Mouse (Mus musculus) T-helper 2 cell (primary cell): ENCODE data around the gene Tbck.

Experiments used
- in situ Hi-C: fragments of 300-600 bp; cut with MboI, MseI; formaldehyde crosslinking; loops from one replicate; pipeline ENCODE4 v1.15.1; 2025; ENCODE audit warnings: high pct_unique_total_duplicates

Gene Tbck

GRCm38 (mm10) chr3:132683447-132684230 lies at the start of gene Tbck:
Tbck (plus strand) TSS chr3:132684144.
- in situ Hi-C loops = loop anchor here (5.0 kb wide), 1 partner anchor 404 kb away; no protein-coding TSS in a partner anchor

- in situ Hi-C loops = no loop called here
Measured at GRCm38 (mm10) chr3:132637080-132637479, 46.9 kb upstream of the Tbck start.

DNA sequence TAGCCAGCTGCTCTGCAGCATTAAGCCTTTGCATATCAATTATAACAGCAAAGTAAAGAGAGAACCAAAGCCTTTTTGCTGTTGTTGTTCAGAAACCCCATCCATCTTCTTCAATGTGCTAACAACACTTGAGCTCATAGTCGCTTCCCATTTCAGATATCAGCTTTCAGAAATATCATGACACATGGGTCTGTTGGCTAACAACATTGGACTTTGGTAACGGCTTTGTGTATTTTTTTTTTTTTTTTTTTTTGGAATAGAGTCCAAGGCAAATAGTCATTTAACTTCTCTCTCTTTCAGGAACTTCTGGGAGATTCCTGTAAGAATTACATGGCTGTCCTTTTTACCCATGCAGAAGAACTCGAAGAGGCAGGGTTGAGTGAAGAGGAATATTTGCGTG lies 39.9 kb upstream of the Tbck start:
- in situ Hi-C loops = no loop called here

DNA sequence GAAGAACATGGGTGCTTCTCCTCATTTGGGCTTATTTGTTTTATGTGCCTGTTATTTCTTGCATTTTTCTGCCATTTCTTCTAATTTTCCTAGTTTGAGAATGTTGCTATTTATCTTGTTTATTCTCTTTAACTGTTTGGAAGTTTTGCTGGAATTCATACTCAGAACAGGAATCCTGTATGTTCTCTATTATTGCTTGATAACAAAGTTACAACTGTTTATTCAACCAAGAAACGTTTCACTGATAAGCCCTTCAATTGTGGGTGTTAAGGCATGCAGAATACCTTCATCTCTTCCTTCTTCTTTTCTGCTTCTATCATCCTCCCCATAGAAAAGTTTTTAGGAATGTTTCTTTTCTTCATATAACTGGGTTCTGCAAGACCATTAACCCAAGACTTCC lies 37.1 kb upstream of the Tbck start:
- in situ Hi-C loops = no loop called here

- in situ Hi-C loops = no loop called here
Measured at GRCm38 (mm10) chr3:132649368-132649767, 34.6 kb upstream of the Tbck start.

DNA sequence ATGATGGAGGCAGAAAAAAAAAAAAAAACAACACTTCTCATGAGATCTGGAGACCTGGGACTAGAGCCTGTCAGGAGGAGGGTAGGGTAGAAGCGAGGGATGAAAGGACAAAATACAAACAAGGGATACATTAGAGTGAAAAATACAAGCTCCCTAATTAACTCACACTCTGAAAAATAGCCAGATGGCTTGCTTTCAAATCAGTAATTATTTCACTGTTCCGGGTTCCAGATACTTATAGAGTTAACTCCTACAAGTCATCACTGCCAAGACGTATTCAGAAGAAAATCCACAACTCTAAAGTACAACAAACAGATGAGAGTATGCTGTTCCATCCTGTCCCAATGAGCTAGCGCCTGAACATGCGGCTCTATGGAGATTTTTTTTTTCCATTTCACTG lies 33.8 kb upstream of the Tbck start:
- in situ Hi-C loops = no loop called here

DNA sequence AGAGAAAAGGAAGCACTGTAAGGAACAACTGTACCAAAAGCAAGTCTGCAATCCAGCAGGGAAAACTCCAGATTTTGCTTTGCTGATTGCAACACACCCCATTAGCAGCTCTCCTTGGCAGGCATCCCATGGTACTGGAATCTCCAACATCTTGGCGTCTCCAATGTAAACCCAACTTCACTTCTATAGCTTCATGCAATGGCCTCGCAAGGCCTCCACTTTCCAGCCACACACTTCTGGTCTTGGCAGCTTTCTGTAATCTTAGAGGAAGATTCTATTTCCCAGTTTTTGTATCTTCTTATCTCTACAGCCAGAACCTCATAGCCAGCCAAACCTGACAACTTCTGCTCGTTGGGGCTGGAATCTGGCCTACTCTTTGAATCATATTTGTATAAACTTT lies 32.2 kb upstream of the Tbck start:
- in situ Hi-C loops = no loop called here

GRCm38 (mm10) chr3:132653959-132654358 lies 30.0 kb upstream of the Tbck start:
- in situ Hi-C loops = no loop called here

- in situ Hi-C loops = no loop called here
Measured at GRCm38 (mm10) chr3:132655955-132656354, 28.0 kb upstream of the Tbck start.

DNA sequence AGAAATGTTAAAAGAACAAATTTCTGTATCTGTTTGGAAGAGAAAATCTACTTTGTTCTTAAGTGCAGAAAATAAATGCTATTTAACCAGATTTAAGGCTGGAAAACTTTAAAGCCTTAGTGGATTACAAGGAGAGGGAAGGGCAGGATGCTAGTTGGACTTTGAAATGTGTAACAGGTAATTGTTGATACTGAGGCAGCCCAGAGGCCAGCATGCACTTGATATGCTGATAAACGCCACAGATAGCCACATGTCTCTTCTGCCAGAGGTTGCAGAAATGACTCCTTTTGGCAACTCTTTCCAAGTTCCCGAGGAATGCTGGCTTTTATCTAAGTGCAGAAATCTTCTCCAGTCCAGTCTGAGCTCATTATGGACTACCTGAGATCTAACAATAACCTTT lies 6.5 kb upstream of the Tbck start:
- in situ Hi-C loops = no loop called here

DNA sequence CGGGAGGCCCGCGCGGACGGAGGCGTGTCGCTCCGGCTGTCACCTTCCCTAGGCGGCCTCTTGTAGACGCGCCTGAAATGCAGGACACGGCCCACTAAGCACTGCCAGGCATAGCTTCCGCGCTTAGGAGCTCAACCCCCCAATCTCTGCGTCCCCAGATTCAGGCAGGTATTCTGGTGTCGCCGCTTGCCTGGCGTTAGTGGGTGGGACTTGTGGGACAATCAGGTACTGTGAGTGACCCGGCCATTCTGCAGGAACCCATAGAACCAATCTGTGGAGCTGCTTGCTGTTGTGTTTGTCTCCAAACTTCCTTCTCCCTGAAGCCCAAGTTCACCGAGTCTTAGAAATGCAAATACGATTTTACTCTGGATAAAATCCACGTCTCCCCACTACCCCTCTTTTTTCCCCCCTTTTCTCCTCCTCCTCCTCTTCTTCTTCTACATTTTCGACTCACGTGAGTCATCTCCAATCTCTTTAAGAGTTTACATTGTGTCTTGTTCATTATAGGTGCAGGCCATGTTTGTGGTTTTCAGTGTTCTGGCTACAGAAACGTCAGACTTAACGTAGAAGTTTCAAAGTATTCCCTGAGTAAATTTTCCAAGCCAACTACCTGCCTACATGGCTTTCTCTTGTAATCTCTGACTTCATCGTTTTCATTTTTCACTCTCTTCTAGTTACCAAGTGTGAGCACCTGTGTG lies 436 bp downstream of the Tbck start, which contains the start of gene Aimp1:
TSS of gene Aimp1 (minus strand) at position 140 of the 698 bp plus-strand sequence.
- in situ Hi-C loops = loop anchor here (5.0 kb wide), 1 partner anchor 403 kb away; no protein-coding TSS in a partner anchor

- in situ Hi-C loops = no loop called here
Measured at GRCm38 (mm10) chr3:132701368-132701767, 17.4 kb downstream of the Tbck start.

GRCm38 (mm10) chr3:132704216-132704615 lies 20.3 kb downstream of the Tbck start:
- in situ Hi-C loops = no loop called here

DNA sequence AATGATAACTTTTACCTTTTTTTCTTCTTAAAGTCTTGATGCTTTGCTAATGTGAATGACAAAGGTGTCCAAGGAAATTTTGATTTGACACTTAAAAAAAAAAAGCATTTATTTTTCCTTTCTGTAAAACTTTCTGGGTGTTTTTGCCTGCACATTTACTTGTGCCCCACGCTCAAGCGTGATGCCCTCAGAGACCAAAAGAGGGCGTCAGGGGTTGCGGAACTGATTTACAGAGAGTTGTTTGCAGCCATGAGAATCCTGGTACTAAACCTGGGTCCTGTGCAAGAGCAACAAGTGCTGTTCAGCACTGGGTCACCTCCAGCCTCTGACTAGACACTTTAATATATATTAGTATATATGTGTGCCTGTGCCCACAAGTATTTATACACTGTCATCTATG lies 23.0 kb downstream of the Tbck start:
- in situ Hi-C loops = no loop called here

DNA sequence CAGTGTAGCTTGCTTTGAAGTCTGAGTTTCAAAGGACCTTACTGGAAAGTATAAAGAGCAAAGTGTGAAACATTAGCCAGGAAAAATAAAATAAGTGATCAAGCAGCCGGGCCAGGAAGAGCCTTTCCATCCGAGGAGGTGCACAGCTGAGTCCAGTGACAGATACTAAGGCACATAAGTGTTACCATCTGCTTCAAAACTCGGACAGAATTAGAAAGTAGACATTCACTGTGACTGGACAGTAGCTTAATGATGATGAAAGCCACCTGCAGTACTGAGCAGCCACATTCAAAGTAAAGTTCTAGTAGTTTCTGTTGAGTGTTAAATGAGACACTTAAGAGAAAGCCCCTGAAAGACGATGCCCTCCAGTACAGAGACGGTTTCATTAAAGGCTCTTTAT lies 30.0 kb downstream of the Tbck start:
- in situ Hi-C loops = no loop called here

GRCm38 (mm10) chr3:132717316-132717715 lies 33.4 kb downstream of the Tbck start:
- in situ Hi-C loops = loop anchor here (5.0 kb wide), 1 partner anchor 40 kb away; no protein-coding TSS in a partner anchor

DNA sequence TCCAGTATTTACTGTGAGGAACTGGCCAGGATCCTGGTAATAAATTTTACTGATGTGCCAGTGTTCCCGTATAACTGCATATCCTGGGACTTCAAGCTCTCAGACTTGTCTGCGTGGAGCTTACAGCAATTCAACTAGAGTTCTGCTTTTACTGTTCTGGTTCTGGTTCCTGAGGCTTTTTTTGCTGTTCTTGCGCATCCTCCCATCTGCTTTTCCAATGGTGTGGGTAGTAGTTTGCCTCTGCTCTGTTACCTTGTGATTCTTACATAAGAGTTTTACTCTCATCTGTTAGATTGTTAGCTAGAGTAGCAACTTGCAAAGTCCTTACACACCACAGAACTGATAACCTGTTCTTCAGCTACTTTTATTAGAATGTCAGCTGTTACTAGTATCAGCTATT lies 40.4 kb downstream of the Tbck start:
- in situ Hi-C loops = no loop called here

GRCm38 (mm10) chr3:132744287-132745146 lies 60.6 kb downstream of the Tbck start:
- in situ Hi-C loops = no loop called here

- in situ Hi-C loops = no loop called here
Measured at GRCm38 (mm10) chr3:132747036-132747435, 63.1 kb downstream of the Tbck start.

GRCm38 (mm10) chr3:132747766-132748165 lies 63.8 kb downstream of the Tbck start:
- in situ Hi-C loops = no loop called here

- in situ Hi-C loops = no loop called here
Measured at GRCm38 (mm10) chr3:132748750-132749149, 64.8 kb downstream of the Tbck start.

GRCm38 (mm10) chr3:132752772-132753171 lies 68.8 kb downstream of the Tbck start:
- in situ Hi-C loops = no loop called here
